Mouse (Mus musculus) myocyte (in vitro differentiated cells): ENCODE measurements around the gene Hoxa13. TPM values are rescaled to one million over a fixed set of nuclear protein-coding genes. Genes with fewer than 3 reads are reported as not detected.

Experiments used
- H3K27me3 ChIP-seq: one replicate; pipeline ENCODE4 v1.6.1; 2011; ENCODE audit not compliant: control insufficient read depth, insufficient read depth, insufficient read length
- H3K36me3 ChIP-seq: one replicate; pipeline ENCODE4 v1.6.1; 2011; ENCODE audit not compliant: control insufficient read depth, insufficient read depth
- H3K4me2 ChIP-seq: one replicate; pipeline ENCODE4 v1.6.1; 2011; ENCODE audit warnings: low read depth, control low read depth
- H3K4me3 ChIP-seq: one replicate; pipeline ENCODE4 v1.5.1; 2011; ENCODE audit warnings: mild to moderate bottlenecking, control low read depth, moderate library complexity
- H3K79me2 ChIP-seq: one replicate; pipeline ENCODE4 v1.6.1; 2011; ENCODE audit not compliant: control insufficient read depth, insufficient read depth
- H3ac ChIP-seq: one replicate; pipeline ENCODE4 v1.6.1; 2011; ENCODE audit not compliant: control insufficient read depth, insufficient read length
- CEBPB ChIP-seq: IDR thresholded peaks from 2 replicates; pipeline ENCODE4 v1.6.1; 2011; ENCODE audit warnings: mild to moderate bottlenecking, moderate library complexity; ENCODE audit not compliant: poor library complexity, insufficient read depth, severe bottlenecking
- E2F4 ChIP-seq: IDR thresholded peaks from one replicate; pipeline ENCODE4 v1.6.1; 2011; ENCODE audit warnings: mild to moderate bottlenecking, control low read depth, moderate library complexity; ENCODE audit not compliant: insufficient read depth
- MAX ChIP-seq: IDR thresholded peaks from one replicate; pipeline ENCODE4 v1.6.1; 2011; ENCODE audit warnings: low read depth, mild to moderate bottlenecking, control low read depth
- MYOD1 ChIP-seq, 3 experiments: IDR thresholded peaks; one replicate each; pipeline ENCODE4 v1.6.1; 2011; ENCODE audit warnings: control low read depth in 2 of 3, low read depth in 2 of 3, mild to moderate bottlenecking in 2 of 3, moderate library complexity in 1 of 3; ENCODE audit not compliant: insufficient read length in 2 of 3, control insufficient read depth in 1 of 3
- MYOG ChIP-seq, 3 experiments: IDR thresholded peaks; one replicate each; pipeline ENCODE4 v1.6.1; 2011; ENCODE audit warnings: control low read depth in 2 of 3, low read depth in 2 of 3, mild to moderate bottlenecking in 2 of 3; ENCODE audit not compliant: insufficient read length in 2 of 3, control insufficient read depth in 1 of 3, insufficient read depth in 1 of 3
- POLR2A ChIP-seq: IDR thresholded peaks from one replicate; pipeline ENCODE4 v1.6.1; 2011; ENCODE audit warnings: low read depth, mild to moderate bottlenecking, control low read depth, moderate library complexity; ENCODE audit not compliant: insufficient read length
- POLR2AphosphoS2 ChIP-seq: IDR thresholded peaks from one replicate; pipeline ENCODE4 v1.6.1; 2011; ENCODE audit warnings: low read depth, control low read depth; ENCODE audit not compliant: insufficient read length
- REST ChIP-seq: IDR thresholded peaks from one replicate; pipeline ENCODE4 v1.6.1; 2011; ENCODE audit warnings: mild to moderate bottlenecking, control low read depth, moderate library complexity; ENCODE audit not compliant: insufficient read depth, insufficient read length
- SRF ChIP-seq: IDR thresholded peaks from one replicate; pipeline ENCODE4 v1.6.1; 2011; ENCODE audit warnings: low read depth; ENCODE audit not compliant: control insufficient read depth, insufficient read length
- TCF12 ChIP-seq: IDR thresholded peaks from one replicate; pipeline ENCODE4 v1.6.1; 2011; ENCODE audit warnings: mild to moderate bottlenecking, control low read depth; ENCODE audit not compliant: poor library complexity, insufficient read depth, severe bottlenecking
- TCF3 ChIP-seq: IDR thresholded peaks from one replicate; pipeline ENCODE4 v1.6.1; 2011; ENCODE audit warnings: low read depth, control low read depth; ENCODE audit not compliant: insufficient read length
- USF1 ChIP-seq: IDR thresholded peaks from one replicate; pipeline ENCODE4 v1.6.1; 2011; ENCODE audit warnings: low read depth, mild to moderate bottlenecking, control low read depth, moderate library complexity
- polyA plus RNA-seq: library from polyadenylated mRNA; unstranded; fragments of >200 nt; fragmentation: generic; extraction: Trizol; gene quantifications from one replicate; pipeline ENCODE4 v1.2.1, GENCODE M21; 2012; ENCODE audit warnings: missing spikeins

Gene Hoxa13
- polyA plus RNA-seq, 1 experiment: 0.72 TPM

GRCm38 (mm10) chr6:52267691-52268090 is 7.0 kb upstream of the Hoxa13 start:
- H3K4me3 ChIP-seq: no peak overlapping the region
- no peak overlapping the region for H3K4me2 ChIP-seq
- no peaks in the 10 kb centered on the region for H3K79me2 ChIP-seq
- TF ChIP-seq MAX: no peak
- TF ChIP-seq CEBPB: no peak
- no peak for TF ChIP-seq POLR2A
- TF ChIP-seq MYOD1 (IDR thresholded peaks at IDR 0.05; ENCODE audit: control insufficient read depth in 1 of 3, insufficient read length in 2 of 3, low read depth in 2 of 3): no peak
- TF ChIP-seq SRF: no peak
- H3K27me3 ChIP-seq: peaks cover 24% of the 10 kb centered on the region
- no peaks in the 10 kb centered on the region for H3K36me3 ChIP-seq
- no peak overlapping the region for H3ac ChIP-seq

- TF ChIP-seq TCF12 (no peak), REST (no peak), MYOG (IDR thresholded peaks at IDR 0.05; ENCODE audit: control insufficient read depth in 1 of 3, insufficient read depth in 1 of 3, insufficient read length in 2 of 3, low read depth in 2 of 3) (no peak), E2F4 (no peak), POLR2A (no peak), POLR2AphosphoS2 (no peak), USF1 (no peak), MAX (no peak), TCF3 (no peak), SRF (no peak), CEBPB (no peak), MYOD1 (IDR thresholded peaks at IDR 0.05; ENCODE audit: control insufficient read depth in 1 of 3, insufficient read length in 2 of 3, low read depth in 2 of 3) (no peak)
- Histone ChIP-seq H3K36me3 (no peaks in the 10 kb centered on the region), H3K4me2 (no peak overlapping the region), H3K27me3 (peaks cover 24% of the 10 kb centered on the region), H3K4me3 (no peak overlapping the region), H3ac (no peak overlapping the region), H3K79me2 (no peaks in the 10 kb centered on the region)
Measured at GRCm38 (mm10) chr6:52267221-52267620, 6.5 kb upstream of the Hoxa13 start.

GRCm38 (mm10) chr6:52266666-52266985 is 5.9 kb upstream of the Hoxa13 start:
- H3K79me2 ChIP-seq: no peaks in the 10 kb centered on the region
- TF ChIP-seq E2F4: no peak
- no peak for TF ChIP-seq MAX
- TF ChIP-seq TCF3: no peak
- no peak for TF ChIP-seq SRF
- no peak for TF ChIP-seq MYOD1 (IDR thresholded peaks at IDR 0.05; ENCODE audit: control insufficient read depth in 1 of 3, insufficient read length in 2 of 3, low read depth in 2 of 3)
- no peak overlapping the region for H3K4me2 ChIP-seq
- no peak overlapping the region for H3ac ChIP-seq
- H3K4me3 ChIP-seq: no peak overlapping the region
- peaks cover 24% of the 10 kb centered on the region for H3K27me3 ChIP-seq
- H3K36me3 ChIP-seq: no peaks in the 10 kb centered on the region

DNA sequence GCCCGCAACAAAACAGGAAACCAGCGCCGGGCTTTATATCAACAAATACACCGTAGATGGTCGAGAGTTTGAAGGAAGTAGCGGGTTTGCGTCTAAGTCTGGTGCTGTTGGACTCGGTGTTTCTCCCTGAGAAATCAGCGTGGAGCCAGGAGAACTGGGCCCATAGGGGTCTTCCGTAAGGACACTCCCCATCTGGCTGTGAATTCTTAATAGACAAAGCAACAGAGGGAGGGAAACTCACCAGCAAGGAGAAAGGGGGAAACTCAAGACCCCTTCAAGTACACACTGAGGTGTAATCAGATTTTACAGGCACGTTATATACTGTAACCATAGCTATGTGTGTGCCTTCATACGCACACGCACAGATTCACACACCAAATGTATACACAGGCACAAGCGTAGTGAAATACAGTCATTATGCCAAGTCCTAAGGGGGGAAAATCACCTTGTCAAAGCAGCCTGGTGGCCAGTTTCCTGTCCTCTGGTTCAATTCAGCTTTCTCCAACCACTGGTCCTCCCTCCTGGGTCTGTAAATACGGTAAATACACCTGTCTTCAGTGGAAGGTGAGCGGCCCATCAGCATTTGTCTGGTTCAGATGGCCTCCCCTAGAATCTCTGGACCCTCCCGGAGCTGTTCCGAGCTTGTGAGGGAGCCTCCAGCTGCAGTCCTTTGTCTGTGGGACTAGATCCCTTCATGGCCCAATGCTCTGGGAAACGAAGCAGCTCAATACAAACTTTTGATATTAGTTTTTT is 5.4 kb upstream of the Hoxa13 start:
- Histone ChIP-seq H3ac (no peak overlapping the region), H3K36me3 (no peaks in the 10 kb centered on the region), H3K79me2 (no peaks in the 10 kb centered on the region), H3K4me3 (no peak overlapping the region), H3K4me2 (no peak overlapping the region), H3K27me3 (peaks cover 24% of the 10 kb centered on the region)
- TF ChIP-seq E2F4 (no peak), POLR2A (no peak), MYOD1 (IDR thresholded peaks at IDR 0.05; ENCODE audit: control insufficient read depth in 1 of 3, insufficient read length in 2 of 3, low read depth in 2 of 3) (no peak), CEBPB (no peak), POLR2AphosphoS2 (no peak), SRF (no peak), MAX (no peak), TCF12 (no peak), USF1 (no peak), REST (no peak), MYOG (IDR thresholded peaks at IDR 0.05; ENCODE audit: control insufficient read depth in 1 of 3, insufficient read depth in 1 of 3, insufficient read length in 2 of 3, low read depth in 2 of 3) (no peak), TCF3 (no peak)

- Histone ChIP-seq H3K4me2 (no peak overlapping the region), H3K79me2 (no peaks in the 10 kb centered on the region), H3K4me3 (no peak overlapping the region), H3K36me3 (no peaks in the 10 kb centered on the region), H3K27me3 (peaks cover 24% of the 10 kb centered on the region), H3ac (no peak overlapping the region)
- TF ChIP-seq POLR2A: no peak
- no peak for TF ChIP-seq E2F4
- no peak for TF ChIP-seq TCF3
- no peak for TF ChIP-seq TCF12
- no peak for TF ChIP-seq REST
- no peak for TF ChIP-seq MYOD1 (IDR thresholded peaks at IDR 0.05; ENCODE audit: control insufficient read depth in 1 of 3, insufficient read length in 2 of 3, low read depth in 2 of 3)
- no peak for TF ChIP-seq POLR2AphosphoS2
- no peak for TF ChIP-seq MAX
- TF ChIP-seq USF1: no peak
- TF ChIP-seq CEBPB: no peak
- TF ChIP-seq SRF: no peak
- no peak for TF ChIP-seq MYOG (IDR thresholded peaks at IDR 0.05; ENCODE audit: control insufficient read depth in 1 of 3, insufficient read depth in 1 of 3, insufficient read length in 2 of 3, low read depth in 2 of 3)
Measured at GRCm38 (mm10) chr6:52265306-52265912, 4.7 kb upstream of the Hoxa13 start.
